Mouse (Mus musculus) forebrain, embryonic 16.5 days (tissue): ENCODE measurements at regions not wholly inside any gene's neighbourhood (a gene's known extent, or its start where the extent isn't known, plus 50 kb on each side); places are given as distances from the start of the nearest gene placed in this dataset.

Experiments used
- ATAC-seq: fragments of 200-750 bp; cut with Nextera tagmentation; 2 replicates; pipeline ENCODE4 v1.8.0; 2017; ENCODE audit warnings: mild to moderate bottlenecking, moderate library complexity
- H3K27ac ChIP-seq: fragments of 300-500 bp; sonication (generic); 2 replicates; pipeline ENCODE4 v1.5.1; 2014; ENCODE audit warnings: low read length, control low read depth
- H3K27me3 ChIP-seq: fragments of 300-500 bp; sonication (generic); replicated peaks from 2 replicates; pipeline ENCODE4 v1.6.1; 2014; ENCODE audit warnings: low read length; ENCODE audit not compliant: control insufficient read depth, insufficient read depth
- H3K36me3 ChIP-seq: fragments of 300-500 bp; sonication (generic); 2 replicates; pipeline ENCODE4 v1.6.1; 2014; ENCODE audit not compliant: control insufficient read depth, insufficient read depth
- H3K4me1 ChIP-seq: fragments of 300-500 bp; sonication (generic); replicated peaks from 2 replicates; pipeline ENCODE4 v1.6.1; 2014; ENCODE audit warnings: low read length; ENCODE audit not compliant: control insufficient read depth, insufficient read depth
- H3K4me2 ChIP-seq: fragments of 300-500 bp; sonication (generic); 2 replicates; pipeline ENCODE4 v1.6.1; 2014; ENCODE audit warnings: mild to moderate bottlenecking, low read length, control low read depth
- H3K4me3 ChIP-seq: fragments of 300-500 bp; sonication (generic); replicated peaks from 2 replicates; pipeline ENCODE4 v1.5.1; 2014; ENCODE audit warnings: mild to moderate bottlenecking, low read length, control low read depth
- H3K9ac ChIP-seq: fragments of 300-500 bp; sonication (generic); replicated peaks from 2 replicates; pipeline ENCODE4 v1.6.1; 2014; ENCODE audit warnings: low read depth, low read length, control low read depth
- H3K9me3 ChIP-seq: fragments of 300-500 bp; sonication (generic); 2 replicates; pipeline ENCODE4 v1.6.1; 2016; ENCODE audit warnings: low read length; ENCODE audit not compliant: control insufficient read depth
- WGBS: fragments of 180-500 bp; shearing (Covaris S2); extraction: QIAGEN DNeasy Blood & Tissue Kit; methylation state at CpG from one replicate; pipeline ENCODE4 v1.1.7; 2014; 5-methylcytosine and 5-hydroxymethylcytosine counted together

DNA sequence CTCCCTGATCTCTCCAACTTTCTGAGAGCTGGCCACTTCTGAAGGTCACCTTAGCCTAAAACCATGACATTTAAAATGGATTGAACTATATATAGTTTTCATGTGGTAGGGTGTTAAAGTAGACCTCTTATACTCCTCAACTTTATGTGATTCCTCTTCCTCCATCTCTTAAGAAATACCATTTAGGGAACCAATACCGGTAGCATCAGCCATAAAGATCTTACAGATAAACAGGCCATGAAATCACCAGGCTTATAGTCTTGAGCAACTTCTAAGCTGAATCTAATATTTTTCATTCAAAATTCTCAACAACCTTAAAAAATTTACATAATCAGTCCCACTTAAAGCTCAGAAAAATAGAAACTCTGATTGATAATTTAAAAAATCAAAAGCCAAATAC is 56.2 kb downstream of the Rpl36a-ps1 start:
- no peaks in the 10 kb centered on the region for H3K36me3 ChIP-seq

GRCm38 (mm10) chr14:98937373-98937772 is 56.7 kb downstream of the Rpl36a-ps1 start:
- 96% methylated on average over 2 of the region's 2 CpGs for WGBS
- H3K9ac ChIP-seq, result no peak overlapping the region
- no peak overlapping the region for H3K4me2 ChIP-seq
- no peak overlapping the region for H3K4me3 ChIP-seq
- H3K36me3 ChIP-seq, result no peaks in the 10 kb centered on the region
- no peak overlapping the region for H3K27ac ChIP-seq
- H3K4me1 ChIP-seq, result no peaks in the 10 kb centered on the region
- no peaks in the 10 kb centered on the region for H3K9me3 ChIP-seq
- no peak for ATAC-seq
- H3K27me3 ChIP-seq, result no peaks in the 10 kb centered on the region

More for the DNA sequence above, 56.2 kb downstream of the Rpl36a-ps1 start:
- 100% methylated on average over 1 of the region's 1 CpGs for WGBS
- Histone ChIP-seq H3K4me1 (no peaks in the 10 kb centered on the region), H3K27me3 (no peaks in the 10 kb centered on the region), H3K4me3 (no peak overlapping the region), H3K9me3 (no peaks in the 10 kb centered on the region), H3K4me2 (no peak overlapping the region), H3K9ac (no peak overlapping the region), H3K27ac (no peak overlapping the region)
- ATAC-seq, result no peak

- H3K9ac ChIP-seq, result no peak overlapping the region
- no peaks in the 10 kb centered on the region for H3K27me3 ChIP-seq
- H3K4me1 ChIP-seq, result no peaks in the 10 kb centered on the region
- H3K4me3 ChIP-seq, result no peak overlapping the region
- ATAC-seq, result no peak
- H3K9me3 ChIP-seq, result no peaks in the 10 kb centered on the region
- no peak overlapping the region for H3K27ac ChIP-seq
- no peak overlapping the region for H3K4me2 ChIP-seq
- no peaks in the 10 kb centered on the region for H3K36me3 ChIP-seq
- 8% methylated on average over 3 of the region's 3 CpGs for WGBS
Observed at GRCm38 (mm10) chr14:98933371-98933916, 60.7 kb downstream of the Rpl36a-ps1 start.

GRCm38 (mm10) chr14:98929276-98929675 is 64.8 kb downstream of the Rpl36a-ps1 start:
- Histone ChIP-seq H3K36me3 (no peaks in the 10 kb centered on the region), H3K4me2 (no peak overlapping the region), H3K4me1 (no peaks in the 10 kb centered on the region), H3K9ac (no peak overlapping the region), H3K27me3 (no peaks in the 10 kb centered on the region), H3K27ac (no peak overlapping the region), H3K4me3 (no peak overlapping the region), H3K9me3 (no peaks in the 10 kb centered on the region)
- no peak for ATAC-seq
- WGBS, result 94% methylated on average over 2 of the region's 2 CpGs

DNA sequence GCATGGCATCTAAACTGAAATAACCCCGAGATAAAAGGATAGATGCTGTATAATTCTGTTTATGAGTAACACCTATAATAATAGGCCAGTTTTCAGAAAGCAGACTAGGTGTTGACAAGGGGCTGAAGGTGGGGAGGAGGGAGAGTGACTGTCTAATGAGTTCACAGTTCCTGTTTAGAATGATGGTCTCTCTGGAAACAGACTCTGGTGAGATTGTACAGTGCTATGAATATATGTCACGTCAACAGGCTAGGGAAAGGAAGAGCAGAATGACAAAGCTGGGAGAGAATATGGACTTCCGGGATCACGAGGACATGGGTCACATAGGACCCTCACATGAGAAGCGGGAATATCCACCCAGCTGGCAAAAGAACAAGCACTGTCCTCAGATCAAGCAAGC is 85.9 kb downstream of the Rpl36a-ps1 start:
- ATAC-seq, result no peak

GRCm38 (mm10) chr14:98898876-98899275 is 95.2 kb downstream of the Rpl36a-ps1 start:
- ATAC-seq, result no peak
- Histone ChIP-seq H3K36me3 (no peaks in the 10 kb centered on the region), H3K4me3 (no peak overlapping the region), H3K9ac (no peak overlapping the region), H3K27ac (no peak overlapping the region), H3K4me1 (no peaks in the 10 kb centered on the region), H3K27me3 (peaks cover 3% of the 10 kb centered on the region; the same call in 1 of the 2 replicates), H3K4me2 (no peak overlapping the region), H3K9me3 (no peaks in the 10 kb centered on the region)
- WGBS, result 66% methylated on average over 4 of the region's 4 CpGs

More for the DNA sequence above, 85.9 kb downstream of the Rpl36a-ps1 start:
- Histone ChIP-seq H3K4me3 (no peak overlapping the region), H3K9me3 (no peaks in the 10 kb centered on the region), H3K4me2 (no peak overlapping the region), H3K36me3 (no peaks in the 10 kb centered on the region), H3K9ac (no peak overlapping the region), H3K4me1 (no peaks in the 10 kb centered on the region), H3K27ac (no peak overlapping the region), H3K27me3 (no peaks in the 10 kb centered on the region)
- WGBS, result 78% methylated on average over 5 of the region's 5 CpGs

- Histone ChIP-seq H3K4me2 (no peak overlapping the region), H3K36me3 (no peaks in the 10 kb centered on the region), H3K4me3 (no peak overlapping the region), H3K27ac (no peak overlapping the region), H3K9me3 (no peaks in the 10 kb centered on the region), H3K4me1 (no peaks in the 10 kb centered on the region), H3K27me3 (peaks cover 3% of the 10 kb centered on the region; the same call in 1 of the 2 replicates), H3K9ac (no peak overlapping the region)
- WGBS, result 91% methylated on average over 1 of the region's 1 CpGs
- ATAC-seq, result no peak
Observed at GRCm38 (mm10) chr14:98897390-98897789, 96.7 kb downstream of the Rpl36a-ps1 start.

- H3K4me2 ChIP-seq, result no peak overlapping the region
- no peaks in the 10 kb centered on the region for H3K9me3 ChIP-seq
- 92% methylated on average over 1 of the region's 1 CpGs for WGBS
- H3K27ac ChIP-seq, result no peak overlapping the region
- no peak overlapping the region for H3K4me3 ChIP-seq
- H3K4me1 ChIP-seq, result no peaks in the 10 kb centered on the region
- peaks cover 3% of the 10 kb centered on the region; the same call in 1 of the 2 replicates for H3K27me3 ChIP-seq
- no peaks in the 10 kb centered on the region for H3K36me3 ChIP-seq
- ATAC-seq, result no peak
- H3K9ac ChIP-seq, result no peak overlapping the region
Observed at GRCm38 (mm10) chr14:98895933-98896332, 98.2 kb downstream of the Rpl36a-ps1 start.

GRCm38 (mm10) chr14:98892670-98893069 is 101.4 kb downstream of the Rpl36a-ps1 start:
- WGBS, result 79% methylated on average over 3 of the region's 3 CpGs

More at GRCm38 (mm10) chr14:98892670-98893069, 101.4 kb downstream of the Rpl36a-ps1 start:
- H3K36me3 ChIP-seq, result no peaks in the 10 kb centered on the region
- H3K4me2 ChIP-seq, result no peak overlapping the region
- ATAC-seq, result no peak
- H3K4me3 ChIP-seq, result no peak overlapping the region
- no peaks in the 10 kb centered on the region for H3K9me3 ChIP-seq
- no peak overlapping the region for H3K27ac ChIP-seq
- peaks cover 3% of the 10 kb centered on the region; the same call in 1 of the 2 replicates for H3K27me3 ChIP-seq
- H3K4me1 ChIP-seq, result no peaks in the 10 kb centered on the region; the same call in 1 of the 2 replicates
- no peak overlapping the region for H3K9ac ChIP-seq
